Mouse (Mus musculus): Measurements from ENCODE around the gene Nxph4.

The Nxph4 gene

DNA sequence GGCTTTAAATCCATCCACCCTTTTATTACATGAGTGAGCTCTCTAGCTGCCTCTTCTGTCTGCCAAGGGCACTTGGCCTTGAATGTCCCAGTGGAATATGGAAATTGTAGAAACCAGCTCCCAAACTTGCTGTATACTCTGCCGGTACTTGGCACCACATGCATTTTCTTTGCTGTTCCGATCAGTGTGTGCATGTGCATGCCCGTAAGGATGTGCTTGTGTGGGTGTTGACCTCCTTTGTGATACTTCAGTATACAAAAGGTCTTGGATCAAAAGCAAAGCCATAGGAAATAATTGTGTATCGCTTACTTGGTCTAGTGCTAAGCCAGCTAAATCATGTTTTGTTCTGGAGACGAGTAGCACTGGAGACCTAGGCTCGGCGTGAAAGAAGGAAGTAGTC lies 45.5 kb downstream of the Nxph4 start:
- DNase-seq (ENCODE audit: low spot score in 2 of 2): no peak

DNA sequence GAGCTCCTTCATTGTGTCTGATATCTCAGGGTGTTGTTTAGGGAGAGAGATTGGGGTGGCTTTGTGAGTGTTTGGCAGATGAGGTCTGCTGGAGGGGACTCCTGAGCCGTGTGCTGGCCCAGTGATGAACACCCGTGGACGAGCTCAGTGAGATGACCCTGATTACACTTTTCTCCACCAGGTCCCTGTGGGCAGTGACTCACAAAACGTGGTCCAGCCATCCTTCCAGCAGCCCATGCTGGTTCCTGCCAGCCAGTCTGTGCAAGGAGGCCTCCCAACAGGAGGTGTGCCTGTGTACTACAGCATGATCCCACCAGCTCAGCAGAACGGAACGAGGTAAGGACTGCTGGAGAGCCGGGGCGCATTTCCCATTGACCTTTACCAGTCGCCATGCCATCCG lies 49.1 kb downstream of the Nxph4 start:
- DNase-seq (ENCODE audit: low spot score in 2 of 2): no peak

DNA sequence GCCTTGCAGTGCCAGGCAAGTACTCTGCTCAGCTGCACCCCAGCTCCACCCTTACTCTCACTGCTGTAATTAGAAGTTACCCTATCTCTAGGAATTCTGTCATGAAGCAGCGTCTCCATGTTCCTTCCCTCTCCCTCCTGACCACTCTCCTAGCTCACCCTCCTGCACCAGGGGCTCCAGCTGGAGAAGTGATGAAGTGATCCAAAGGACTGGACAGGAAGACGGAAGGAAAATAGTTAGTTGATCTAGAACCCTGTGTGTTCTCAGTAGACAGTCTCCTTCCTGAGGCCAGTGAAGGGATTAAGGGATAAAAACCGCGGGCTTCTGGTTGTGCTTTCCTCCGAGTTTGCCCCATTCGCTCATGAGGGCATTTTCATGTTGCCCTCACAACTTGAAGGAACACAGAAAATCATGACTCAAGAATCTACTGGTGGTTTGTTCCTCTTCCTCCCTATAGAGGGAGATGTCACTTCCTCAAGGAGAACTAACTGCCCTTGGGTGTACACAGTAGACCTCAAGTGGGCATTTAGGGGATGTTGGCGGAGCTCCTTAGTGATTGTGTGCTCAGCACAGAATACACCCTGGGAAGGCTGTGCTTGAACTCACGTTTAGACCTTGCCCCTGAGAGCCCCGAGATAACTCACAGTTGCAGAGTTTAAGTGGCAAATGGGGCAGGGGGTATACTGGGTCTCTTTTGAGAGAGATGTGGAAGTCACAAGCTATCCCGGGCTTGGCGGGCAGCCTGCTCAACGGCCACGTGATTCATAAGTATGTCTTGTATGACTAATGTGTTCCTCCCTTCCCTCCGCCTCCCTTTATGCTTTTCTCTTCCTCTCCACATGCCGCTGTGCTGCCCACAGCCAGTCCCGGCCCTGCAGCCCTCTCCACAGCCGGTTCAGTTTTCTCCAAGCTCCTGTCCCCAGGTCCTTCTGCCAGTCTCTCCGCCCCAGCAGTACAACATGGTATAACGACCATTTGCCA lies 53.2 kb downstream of the Nxph4 start:
- no peak for DNase-seq (ENCODE audit: low spot score in 2 of 2)

DNA sequence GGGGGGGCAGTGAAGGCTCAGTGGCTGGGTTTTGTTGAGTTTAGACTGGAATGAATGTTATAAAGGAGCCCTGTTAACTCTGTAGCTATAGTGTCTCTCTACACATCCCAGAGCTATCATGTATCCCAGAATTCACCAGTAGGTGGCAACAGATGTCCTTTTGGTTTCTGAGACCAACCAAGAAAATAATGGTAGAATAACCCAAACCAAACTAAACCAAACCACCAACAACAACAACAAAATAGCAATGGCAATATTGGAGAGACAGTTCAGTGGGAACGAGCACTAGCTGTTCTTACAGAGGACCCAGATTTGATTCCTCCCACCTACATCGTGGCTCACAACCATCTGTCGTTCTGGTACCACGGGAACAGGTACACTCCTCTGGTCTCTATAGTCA lies 55.2 kb downstream of the Nxph4 start:
- no peak for DNase-seq (ENCODE audit: low spot score in 2 of 2)

DNA sequence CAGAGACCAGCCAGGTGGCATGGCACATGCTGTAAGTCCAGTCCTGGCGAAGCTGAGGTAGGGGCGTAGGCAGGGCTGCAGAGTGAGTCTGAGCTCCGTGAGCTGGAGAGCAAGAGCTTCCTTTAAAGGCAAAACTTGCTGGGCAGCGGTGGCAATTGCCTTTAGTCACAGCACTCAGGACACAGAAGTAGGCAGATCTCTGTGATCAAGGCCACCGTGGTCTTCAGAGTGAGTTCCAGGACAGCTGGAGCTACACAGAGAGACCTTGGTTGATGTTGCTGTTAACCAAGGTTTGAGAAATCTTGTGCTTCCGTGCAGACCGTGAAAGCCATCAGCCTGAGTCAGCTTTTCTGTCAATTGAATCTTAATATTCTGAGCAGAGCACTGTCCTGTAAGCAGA lies 57.1 kb downstream of the Nxph4 start:
- DNase-seq (ENCODE audit: low spot score in 2 of 2): no peak

DNA sequence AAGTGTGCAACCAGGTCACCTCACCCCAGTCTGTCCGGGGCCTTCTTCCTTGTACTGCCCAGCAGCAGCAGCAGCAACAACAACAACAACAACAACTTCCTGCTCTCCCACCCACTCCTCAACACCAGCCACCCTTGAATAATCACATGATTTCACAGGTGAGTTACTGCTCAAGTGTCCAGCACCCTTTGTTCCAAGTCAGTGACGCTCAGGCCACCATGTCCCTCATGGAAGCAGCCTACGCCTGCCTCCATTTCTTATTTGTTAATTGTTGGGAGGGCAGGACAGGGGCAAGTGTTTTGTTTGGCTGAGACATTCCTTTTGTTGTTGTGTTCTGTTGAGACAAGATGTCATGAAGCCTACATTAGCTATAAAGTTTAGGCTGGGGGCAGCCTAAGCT lies 57.8 kb downstream of the Nxph4 start:
- DNase-seq (ENCODE audit: low spot score in 2 of 2): no peak
